In the genomic region with DNA sequence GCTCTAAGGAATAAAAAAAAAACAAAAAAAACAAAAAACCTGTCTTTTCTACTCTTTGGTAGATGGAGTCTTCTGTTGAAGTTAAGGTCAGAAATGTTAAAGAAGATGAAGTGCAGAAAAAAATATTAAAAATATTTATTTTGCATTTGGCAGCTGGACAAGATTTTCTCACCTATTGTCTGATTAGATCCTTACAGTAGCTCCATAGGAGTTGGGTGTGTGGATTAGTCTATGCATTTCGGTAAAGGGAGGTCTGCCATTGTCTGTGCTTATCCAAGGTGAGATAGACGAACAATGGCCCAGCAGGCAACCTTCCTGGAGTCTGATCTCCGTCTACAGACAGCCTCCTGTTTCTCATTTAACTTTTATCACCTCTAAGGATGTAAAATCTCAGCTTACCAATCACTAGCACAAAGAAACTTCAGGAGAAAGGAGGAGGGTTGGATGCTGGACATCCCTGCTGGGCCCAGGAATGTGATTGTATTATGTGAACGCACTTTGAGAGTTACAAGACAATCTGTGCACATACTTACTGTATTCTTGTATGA, we compare ENCODE assay signal across 25 mouse cellular contexts.
"Had no signal": no experiment of that assay in that cellular context is flagged by ENCODE, and none has a peak within 500 bp of the region (broad histone marks: within the 10 kb centered on the region; RNA-seq: fewer than 3 reads in every experiment).

No protein-coding gene starts in this region.

- H3K4me3 ChIP-seq: heart, adult 2 months; heart, embryonic 13.5 days; heart, embryonic 15.5 days; hindbrain, embryonic 10.5 days; hindbrain, embryonic 12.5 days; kidney, embryonic 15.5 days; layer of hippocampus, adult 2 months; limb, embryonic 13.5 days; limb, embryonic 15.5 days; liver, embryonic 12.5 days had no signal

- ATAC-seq: inflammation-experienced regulatory T-cells, adult 6 months; intestine, embryonic 16.5 days; liver, embryonic 12.5 days had no signal

- DNase-seq: heart, adult 2 months; heart, postnatal 14 days; heart, postnatal 36 days; kidney, adult 11 months; kidney, adult 2 months; kidney, adult 9 months; kidney, postnatal 14 days; kidney, postnatal 36 days; layer of hippocampus, postnatal 36 days; left cerebral cortex, postnatal 4 days; lung, adult 18-20 months had no signal

- H3K36me3 ChIP-seq: heart, embryonic 13.5 days; heart, embryonic 15.5 days; hindbrain, embryonic 10.5 days; hindbrain, embryonic 12.5 days; kidney, embryonic 15.5 days; limb, embryonic 13.5 days; limb, embryonic 15.5 days; liver, embryonic 12.5 days had no signal

- H3K27me3 ChIP-seq: heart, embryonic 13.5 days; heart, embryonic 15.5 days; hindbrain, embryonic 12.5 days; kidney, embryonic 15.5 days; limb, embryonic 13.5 days; limb, embryonic 15.5 days had no signal

- H3K4me1 ChIP-seq: heart, embryonic 15.5 days; limb, embryonic 15.5 days; liver, embryonic 12.5 days had no signal

- H3K9ac ChIP-seq: heart, embryonic 13.5 days; heart, embryonic 15.5 days; hindbrain, embryonic 12.5 days; hindbrain, embryonic 14.5 days; kidney, embryonic 15.5 days; limb, embryonic 13.5 days; limb, embryonic 15.5 days; liver, embryonic 12.5 days; liver, embryonic 14.5 days had no signal

- H3K27ac ChIP-seq: heart, adult 2 months; heart, embryonic 13.5 days; heart, embryonic 15.5 days; hindbrain, embryonic 10.5 days; hindbrain, embryonic 12.5 days; hindbrain, embryonic 14.5 days; kidney, embryonic 15.5 days; kidney, postnatal 0 days; layer of hippocampus, adult 2 months; limb, embryonic 13.5 days; limb, embryonic 15.5 days; liver, embryonic 12.5 days; liver, embryonic 14.5 days had no signal

- H3K9me3 ChIP-seq: heart, embryonic 15.5 days; hindbrain, embryonic 10.5 days; hindbrain, embryonic 12.5 days; kidney, embryonic 15.5 days; limb, embryonic 13.5 days; limb, embryonic 15.5 days; liver, embryonic 12.5 days had no signal
